Mouse (Mus musculus) v-Abl transformed pro-B cells (cell line): ENCODE measurements around the gene Itgb5.

Experiments
- in situ Hi-C, 2 experiments: fragments of 400-800 bp; cut with MboI; formaldehyde crosslinking; loops; one replicate each; pipeline ENCODE4 v1.15.1; 2025; ENCODE audit not compliant: unreplicated experiment in 2 of 2

The Itgb5 gene

GRCm38 (mm10) chr16:33934701-33935406 lies 105.4 kb downstream of the Itgb5 start:
- in situ Hi-C loops = no loop called here

GRCm38 (mm10) chr16:33935407-33935785 lies 105.9 kb downstream of the Itgb5 start:
- in situ Hi-C loops = no loop called here

- in situ Hi-C loops = no loop called here
These were observed 107.4 kb downstream of the Itgb5 start for GRCm38 (mm10) chr16:33936885-33937284.

DNA sequence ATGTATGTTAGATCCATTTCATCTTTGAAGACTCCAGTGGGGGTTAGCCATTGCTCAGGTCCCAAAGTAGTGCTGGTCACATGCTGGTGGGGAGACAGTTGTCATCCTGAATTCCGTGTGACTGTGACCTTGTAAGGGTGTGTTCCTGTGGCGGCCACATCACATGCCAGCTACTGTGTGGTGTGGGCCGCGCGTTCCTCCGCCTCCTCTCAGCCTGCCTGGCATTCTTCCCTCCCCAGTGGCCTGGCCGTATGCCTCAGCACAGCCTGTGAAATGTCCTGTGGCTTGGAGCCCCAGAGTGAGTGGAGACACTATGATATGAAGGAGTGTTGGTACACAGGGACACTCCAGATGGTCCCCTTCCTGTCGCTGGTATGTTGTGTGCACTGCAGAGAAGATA lies 108.1 kb downstream of the Itgb5 start:
- in situ Hi-C loops = no loop called here

- in situ Hi-C loops = no loop called here
These were observed 109.1 kb downstream of the Itgb5 start for GRCm38 (mm10) chr16:33938311-33939132.

- in situ Hi-C loops = no loop called here
These were observed 109.7 kb downstream of the Itgb5 start for GRCm38 (mm10) chr16:33939133-33939531.

DNA sequence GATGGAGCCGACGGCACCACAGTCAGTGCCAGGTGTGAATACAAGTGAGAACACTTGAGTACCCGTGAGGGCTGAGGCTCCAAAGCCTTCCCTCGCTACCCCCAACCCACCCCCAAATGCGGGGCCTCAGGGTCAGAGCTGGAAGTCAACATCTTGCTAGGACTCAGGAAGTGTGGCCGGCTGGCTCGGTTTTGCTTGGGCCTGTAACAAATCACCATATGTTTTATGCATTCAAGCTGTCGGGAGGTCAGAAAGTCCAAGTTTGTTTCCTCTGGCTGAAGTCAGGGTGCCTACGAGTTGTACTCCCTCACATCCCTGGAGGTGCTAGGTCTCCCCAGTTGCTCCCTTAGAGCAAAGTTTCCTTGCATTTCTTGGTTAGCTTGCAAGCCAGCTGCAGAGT lies 110.2 kb downstream of the Itgb5 start:
- in situ Hi-C loops = loop anchor here in 1 of 2 experiments (10.0 kb wide), 2 partner anchors 115 to 635 kb away; partner anchors contain the start of gene Itgb5

GRCm38 (mm10) chr16:33940095-33940494 lies 110.6 kb downstream of the Itgb5 start:
- in situ Hi-C loops = loop anchor here in 1 of 2 experiments (10.0 kb wide), 2 partner anchors 115 to 635 kb away; partner anchors contain the start of gene Itgb5

GRCm38 (mm10) chr16:33941271-33941781 lies 111.9 kb downstream of the Itgb5 start:
- in situ Hi-C loops = loop anchor here in 1 of 2 experiments (10.0 kb wide), 2 partner anchors 117 to 637 kb away; partner anchors contain the start of gene Itgb5

DNA sequence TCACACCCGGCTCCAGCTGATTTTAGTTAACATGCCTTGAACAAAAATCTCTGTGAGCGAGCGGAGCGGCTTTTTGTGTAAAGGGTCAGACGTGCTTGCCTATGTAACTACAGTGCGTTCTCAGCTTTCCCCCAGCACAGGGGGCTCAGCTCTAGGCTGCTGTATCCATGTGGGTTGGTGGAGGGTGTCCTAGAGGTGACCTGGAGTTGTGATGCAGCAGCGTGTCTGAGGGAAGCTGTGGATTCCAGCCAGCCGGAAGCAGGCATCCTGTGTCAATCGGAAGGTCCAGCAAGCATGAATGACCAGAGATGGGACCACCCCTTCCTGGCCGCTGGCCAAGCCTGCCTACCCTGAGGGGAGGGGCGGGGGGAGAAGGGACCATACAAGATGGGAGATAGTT lies 112.9 kb downstream of the Itgb5 start:
- in situ Hi-C loops = loop anchor here in 1 of 2 experiments (10.0 kb wide), 2 partner anchors 118 to 638 kb away; partner anchors contain the start of gene Itgb5

DNA sequence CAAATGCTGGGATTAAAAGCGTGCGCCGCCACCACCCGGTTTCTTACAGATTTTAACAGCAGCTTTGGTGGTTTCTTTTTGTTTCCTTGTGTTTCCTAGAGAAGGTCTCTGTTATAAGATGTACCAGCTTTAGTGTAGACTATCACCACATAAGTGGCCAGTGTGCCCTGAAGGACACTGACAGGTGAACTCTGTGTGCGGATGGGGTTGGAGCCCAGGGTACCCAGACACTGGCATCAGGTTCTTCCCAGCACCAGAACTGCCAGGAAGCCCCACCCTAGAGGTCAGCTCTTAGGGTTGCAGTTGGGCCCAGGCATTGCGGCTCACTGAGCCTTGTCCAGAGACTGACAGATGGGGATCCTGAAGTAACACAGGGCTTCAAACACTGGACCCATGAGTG lies 113.9 kb downstream of the Itgb5 start:
- in situ Hi-C loops = loop anchor here in 1 of 2 experiments (10.0 kb wide), 2 partner anchors 119 to 639 kb away; partner anchors contain the start of gene Itgb5

GRCm38 (mm10) chr16:33944126-33944525 lies 114.7 kb downstream of the Itgb5 start:
- in situ Hi-C loops = loop anchor here in 1 of 2 experiments (10.0 kb wide), 2 partner anchors 119 to 639 kb away; partner anchors contain the start of gene Itgb5

DNA sequence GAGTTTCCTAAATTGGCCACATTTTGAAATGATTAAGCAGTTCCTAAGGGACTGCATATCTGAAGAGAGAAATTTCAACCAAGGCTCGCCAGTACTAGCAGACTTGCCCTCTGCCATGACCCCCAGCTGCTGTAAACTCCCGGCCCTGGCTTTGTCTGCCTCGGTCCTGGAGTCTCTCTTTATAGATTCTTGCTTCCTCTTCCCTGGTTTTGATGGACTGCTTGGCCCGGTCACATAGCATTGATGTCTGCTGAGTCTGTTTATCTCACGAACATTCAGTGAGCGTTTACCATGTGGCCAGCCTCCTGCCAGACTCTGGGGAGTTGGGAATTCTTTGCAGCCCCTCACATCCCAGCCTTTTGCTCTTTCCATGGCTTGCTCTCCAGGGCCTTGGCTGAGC lies 115.3 kb downstream of the Itgb5 start:
- in situ Hi-C loops = loop anchor here in 1 of 2 experiments (10.0 kb wide), 2 partner anchors 120 to 640 kb away; partner anchors contain the start of gene Itgb5

GRCm38 (mm10) chr16:33946021-33946420 lies 116.6 kb downstream of the Itgb5 start:
- in situ Hi-C loops = loop anchor here in 1 of 2 experiments (10.0 kb wide), 2 partner anchors 121 to 641 kb away; partner anchors contain the start of gene Itgb5

- in situ Hi-C loops = loop anchor here in 1 of 2 experiments (10.0 kb wide), 2 partner anchors 123 to 643 kb away; partner anchors contain the start of gene Itgb5
These were observed 118.5 kb downstream of the Itgb5 start for GRCm38 (mm10) chr16:33947664-33948571.

- in situ Hi-C loops = loop anchor here (5.0 to 25.0 kb wide), 5 partner anchors 123 to 913 kb away; partner anchors contain the start of genes Itgb5 (in 1 of the 2) and Osbpl11 (in 1 of the 2)
These were observed 120.9 kb downstream of the Itgb5 start for GRCm38 (mm10) chr16:33950386-33950785.

- in situ Hi-C loops = loop anchor here (5.0 to 25.0 kb wide), 5 partner anchors 124 to 914 kb away; partner anchors contain the start of genes Itgb5 (in 1 of the 2) and Osbpl11 (in 1 of the 2)
These were observed 121.4 kb downstream of the Itgb5 start for GRCm38 (mm10) chr16:33950830-33951229.

DNA sequence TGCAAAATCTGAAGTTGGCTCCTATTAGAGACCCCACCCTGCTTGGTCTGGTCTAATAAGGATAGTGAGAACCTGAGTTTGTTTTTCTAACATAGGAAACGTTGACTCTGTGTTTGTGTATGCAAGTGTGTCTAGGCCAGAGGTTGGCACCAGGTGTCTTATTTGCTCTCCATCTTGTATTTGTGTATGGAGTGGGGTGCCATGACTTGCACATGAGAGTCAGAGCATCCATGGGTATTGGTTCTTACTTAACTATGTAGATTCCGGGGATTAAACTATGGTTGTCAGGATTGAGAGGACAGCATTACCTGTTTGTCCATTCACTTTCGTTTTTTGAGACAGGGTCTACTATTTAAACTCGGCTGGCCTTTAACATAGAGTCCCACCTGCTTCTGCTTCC lies 123.5 kb downstream of the Itgb5 start:
- in situ Hi-C loops = loop anchor here (5.0 to 25.0 kb wide), 5 partner anchors 126 to 916 kb away; partner anchors contain the start of genes Itgb5 (in 1 of the 2) and Osbpl11 (in 1 of the 2)

DNA sequence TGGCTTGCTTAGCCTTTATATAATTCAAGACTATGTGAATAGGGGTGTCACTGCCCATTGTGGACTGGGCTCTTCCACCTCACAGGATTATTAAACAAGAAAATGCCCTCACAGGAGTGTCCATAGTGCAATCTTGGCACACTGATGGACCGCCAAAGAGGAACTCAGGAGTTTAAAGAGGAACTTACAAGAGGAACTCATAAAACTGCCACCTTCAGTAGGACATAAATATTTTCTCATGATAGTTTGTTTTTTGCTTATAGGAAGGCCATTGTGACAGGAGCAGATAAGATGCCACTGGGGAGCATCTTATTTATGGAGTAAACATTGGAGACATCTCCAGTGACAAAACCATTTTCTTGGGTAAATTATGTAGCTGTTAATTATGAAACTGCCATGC lies 125.3 kb downstream of the Itgb5 start:
- in situ Hi-C loops = loop anchor here (5.0 to 25.0 kb wide), 7 partner anchors 127 to 917 kb away; partner anchors contain the start of genes Itgb5 (in 1 of the 2) and Osbpl11 (in 1 of the 2)
